Mouse (Mus musculus) neutrophil, adult 59 days (primary cell): ENCODE results near the gene Fry. TPM values are rescaled to one million over a fixed set of nuclear protein-coding genes. Genes with fewer than 3 reads are reported as not detected.

ENCODE experiments used
- total RNA-seq, 2 experiments: library from RNA; stranded (reverse); gene quantifications; 1 replicate in 1 of 2; 2 replicates in 1 of 2; pipeline ENCODE4 v1.2.4; 2023

Gene Fry
- total RNA-seq = 100 to 1,000 TPM; 166 to 178 TPM

DNA sequence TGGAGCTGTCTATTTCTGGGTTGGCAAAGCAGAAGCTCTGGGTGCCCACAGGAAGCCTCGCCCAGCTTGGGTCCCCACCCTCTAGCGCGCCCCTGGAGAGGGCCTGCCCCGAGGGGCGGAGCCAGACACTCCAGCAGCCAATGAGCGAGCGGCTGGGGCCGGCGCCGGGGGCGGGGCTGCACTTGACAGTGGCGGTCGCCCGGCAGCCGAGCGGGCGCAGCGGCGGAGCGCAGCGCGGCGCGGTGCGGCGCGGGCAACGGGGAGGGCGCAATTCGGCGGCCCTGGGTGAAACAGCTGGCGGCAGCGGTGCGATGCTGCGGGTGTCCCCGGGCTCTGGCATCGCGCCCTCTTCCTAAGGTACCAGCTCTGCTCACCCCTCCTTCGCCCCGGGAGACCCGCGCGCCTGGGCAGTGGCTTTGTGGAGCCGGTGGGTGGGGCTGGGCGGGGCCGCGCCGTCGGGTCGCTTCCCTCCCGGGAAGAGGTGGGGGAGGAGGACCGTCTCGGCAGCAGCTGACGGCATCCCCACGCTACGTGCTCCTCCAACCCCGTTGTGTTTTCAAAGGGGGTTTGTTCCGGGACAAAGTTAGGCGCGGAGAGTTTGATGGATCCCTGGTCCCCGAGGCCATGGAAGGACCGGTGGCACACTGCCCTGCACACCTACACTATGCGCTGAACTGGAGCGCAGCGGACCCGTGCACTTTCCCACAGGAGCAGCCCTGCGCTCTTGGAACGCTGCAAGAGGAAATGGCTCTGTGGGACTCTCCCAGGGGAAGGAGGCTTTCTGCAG is at the start of gene Fry:
Gene Fry, plus strand, starts transcription at position 191 of the 787 bp plus-strand sequence.

DNA sequence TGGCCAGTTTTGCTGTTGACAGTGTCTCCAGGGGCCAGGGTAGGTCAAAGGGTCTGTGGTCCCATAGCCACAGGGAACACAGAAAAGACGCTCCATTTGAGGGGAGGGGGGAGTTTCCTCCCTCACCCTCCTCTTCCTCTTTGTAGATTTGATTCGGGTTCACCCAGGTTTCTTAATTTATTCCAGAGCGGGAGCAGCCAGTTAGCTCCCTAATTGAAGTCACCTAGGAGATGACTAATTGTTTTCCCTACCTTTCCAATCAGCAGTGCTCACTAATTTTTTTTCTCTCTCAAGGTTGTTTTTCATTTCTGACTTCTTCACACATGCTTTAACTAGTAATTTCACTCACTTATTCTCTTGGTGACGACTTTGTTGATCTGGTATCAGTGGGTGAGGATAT is 399.6 kb downstream of the Fry start, which contains the start of gene Zar1l:
Gene Zar1l, minus strand, starts transcription at position 101 of the 400 bp plus-strand sequence.

GRCm38 (mm10) chr5:150521937-150522866 is 403.8 kb downstream of the Fry start, which contains the start of gene Brca2:
TSS of gene Brca2 (plus strand) at chr5:150522630.

Other genes starting within 250 kb of the Fry start
- gene Rxfp2, start 100.0 kb upstream of the Fry start, total RNA-seq = not detected